Mouse (Mus musculus): ENCODE measurements around the gene Ugt1a6b. TPM values are rescaled to one million over a fixed set of nuclear protein-coding genes. Genes with fewer than 3 reads are reported as not detected.
"Not testable (repeated sequence)": the region's sequence is repeated elsewhere in the genome, so short reads cannot be mapped to it uniquely, and the experiment has no call there.

Gene Ugt1a6b
- polyA plus RNA-seq, 1 experiment = 8.5 TPM

DNA sequence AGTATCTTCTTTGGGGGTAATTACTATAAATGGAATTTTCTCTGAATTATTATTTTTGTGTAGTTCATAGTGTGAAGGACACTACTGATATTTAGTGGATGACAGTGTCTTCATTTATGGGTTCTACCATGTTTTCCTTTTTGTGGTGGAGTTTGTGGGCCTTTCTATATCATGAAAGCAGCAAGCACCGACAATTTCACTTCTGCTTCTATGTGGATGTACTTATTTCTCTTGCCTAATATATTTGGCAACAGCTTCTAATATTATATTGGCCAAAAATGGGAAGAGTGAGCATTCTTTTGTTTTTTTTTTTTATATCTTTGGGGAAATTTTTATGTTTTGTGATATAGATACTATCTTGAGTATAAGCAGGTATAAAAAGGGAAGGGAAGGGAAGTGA, 21.4 kb upstream of the Ugt1a6b start:
- Histone ChIP-seq H3K4me1 (ENCODE audit: control insufficient read depth, insufficient read depth, low read length) (no peaks in the 10 kb centered on the region), H3K27ac (ENCODE audit: insufficient read depth, low read depth, low read length) (no peak overlapping the region), H3K27me3 (replicated peaks; ENCODE audit: control insufficient read depth, insufficient read depth, low read length) (no peaks in the 10 kb centered on the region), H3K4me3 (ENCODE audit: insufficient read depth, low read depth, low read length) (no peak overlapping the region), H3K36me3 (ENCODE audit: control insufficient read depth, insufficient read depth, low read length) (no peaks in the 10 kb centered on the region)
- WGBS = 92% methylated on average over 1 of the region's 1 CpGs
- TF ChIP-seq CTCF (conservative IDR thresholded peaks at IDR 0.05; ENCODE audit: insufficient read depth, insufficient read length, low read depth, low read length) (no peak), POLR2A (IDR thresholded peaks at IDR 0.05; ENCODE audit: low read depth, low read length) (no peak)
- no peak for DNase-seq

DNA sequence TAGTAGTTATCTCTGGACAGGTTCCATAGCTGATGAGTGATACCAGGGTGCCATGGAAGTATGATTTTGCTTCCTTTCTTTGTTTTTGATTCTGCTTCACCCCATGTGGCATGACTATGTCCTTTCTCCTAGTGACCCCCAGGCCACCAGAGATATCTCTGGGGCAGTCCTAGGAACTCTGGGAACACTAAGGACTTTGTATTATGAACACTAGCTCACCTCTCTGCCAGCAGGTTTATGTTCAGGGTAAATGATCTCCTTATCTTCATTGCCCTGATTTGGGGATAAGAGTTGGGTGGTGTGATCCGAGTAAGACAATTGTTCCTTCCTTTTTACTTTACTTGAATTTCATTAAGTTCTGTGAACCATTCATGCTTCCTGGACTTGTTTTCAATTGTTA, 16.9 kb upstream of the Ugt1a6b start:
- no peaks in the 10 kb centered on the region for H3K4me1 ChIP-seq (ENCODE audit: control insufficient read depth, insufficient read depth, low read length)
- H3K27me3 ChIP-seq (replicated peaks; ENCODE audit: control insufficient read depth, insufficient read depth, low read length) = no peaks in the 10 kb centered on the region
- no peaks in the 10 kb centered on the region for H3K36me3 ChIP-seq (ENCODE audit: control insufficient read depth, insufficient read depth, low read length)
- no peak for DNase-seq
- 75% methylated on average over 1 of the region's 1 CpGs for WGBS
- H3K4me3 ChIP-seq (ENCODE audit: insufficient read depth, low read depth, low read length) = no peak overlapping the region
- TF ChIP-seq POLR2A (IDR thresholded peaks at IDR 0.05; ENCODE audit: low read depth, low read length) = no peak
- no peak for TF ChIP-seq CTCF (conservative IDR thresholded peaks at IDR 0.05; ENCODE audit: insufficient read depth, insufficient read length, low read depth, low read length)
- no peak overlapping the region for H3K27ac ChIP-seq (ENCODE audit: insufficient read depth, low read depth, low read length)

DNA sequence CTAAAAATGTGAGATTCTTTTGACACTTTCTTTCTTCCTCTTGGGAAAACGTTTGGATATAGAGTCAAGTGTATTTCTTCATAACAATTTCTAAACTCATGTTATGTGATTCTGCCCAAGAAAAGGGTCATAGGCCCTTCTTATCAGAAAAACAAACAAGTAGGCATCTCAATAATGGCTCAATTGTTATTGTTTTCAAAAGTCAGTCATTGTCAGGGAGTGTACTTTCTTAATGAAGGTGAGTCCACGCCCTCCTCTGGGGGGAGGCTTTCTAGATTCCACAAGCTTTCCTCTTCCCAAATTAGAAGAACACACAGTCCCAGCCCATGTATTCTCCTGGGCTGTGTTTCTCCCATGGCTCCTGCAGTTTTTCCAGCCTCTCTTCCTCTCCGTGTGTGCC, 15.5 kb upstream of the Ugt1a6b start, which contains the start of gene Ugt1a8:
Gene Ugt1a8, plus strand, starts transcription at position 301 of the 400 bp plus-strand sequence.
- Histone ChIP-seq H3K36me3 (ENCODE audit: control insufficient read depth, insufficient read depth, low read length) (no peaks in the 10 kb centered on the region), H3K27ac (ENCODE audit: insufficient read depth, low read depth, low read length) (no peak within 1 kb of the TSS), H3K4me3 (ENCODE audit: insufficient read depth, low read depth, low read length) (no peak within 1 kb of the TSS), H3K27me3 (replicated peaks; ENCODE audit: control insufficient read depth, insufficient read depth, low read length) (no peaks in the 10 kb centered on the region), H3K4me1 (ENCODE audit: control insufficient read depth, insufficient read depth, low read length) (no peaks in the 10 kb centered on the region)
- TF ChIP-seq POLR2A (IDR thresholded peaks at IDR 0.05; ENCODE audit: low read depth, low read length) = no peak
- TF ChIP-seq CTCF (conservative IDR thresholded peaks at IDR 0.05; ENCODE audit: insufficient read depth, insufficient read length, low read depth, low read length) = no peak
- DNase-seq = no peak
- 76% methylated on average over 3 of the region's 3 CpGs for WGBS

DNA sequence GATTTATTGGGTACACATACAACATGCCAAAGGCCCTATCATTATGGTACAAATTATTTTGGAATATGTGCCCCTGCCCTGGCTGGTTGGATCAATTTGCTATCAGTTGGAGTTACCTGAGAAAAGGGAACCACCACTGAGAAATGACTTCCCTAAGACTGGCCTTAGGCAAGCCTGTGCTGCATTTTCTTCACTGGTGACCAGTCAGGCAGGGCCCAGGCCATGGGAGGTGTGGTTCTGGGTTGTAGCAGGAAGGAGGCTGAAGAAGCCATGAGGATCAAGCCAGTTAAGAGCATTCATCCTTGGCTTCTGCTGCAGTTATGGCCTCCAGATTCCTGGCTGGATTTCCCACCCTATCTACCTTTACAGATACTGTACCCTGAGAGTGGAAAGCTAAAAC, 10.7 kb upstream of the Ugt1a6b start:
- no peak overlapping the region for H3K4me3 ChIP-seq (ENCODE audit: insufficient read depth, low read depth, low read length)
- no peak overlapping the region for H3K27ac ChIP-seq (ENCODE audit: insufficient read depth, low read depth, low read length)
- no peak for DNase-seq
- no peaks in the 10 kb centered on the region for H3K27me3 ChIP-seq (replicated peaks; ENCODE audit: control insufficient read depth, insufficient read depth, low read length)
- TF ChIP-seq CTCF (conservative IDR thresholded peaks at IDR 0.05; ENCODE audit: insufficient read depth, insufficient read length, low read depth, low read length) (no peak), POLR2A (IDR thresholded peaks at IDR 0.05; ENCODE audit: low read depth, low read length) (no peak)
- H3K4me1 ChIP-seq (ENCODE audit: control insufficient read depth, insufficient read depth, low read length) = no peaks in the 10 kb centered on the region; the same call in 1 of the 2 replicates
- no peaks in the 10 kb centered on the region for H3K36me3 ChIP-seq (ENCODE audit: control insufficient read depth, insufficient read depth, low read length)

DNA sequence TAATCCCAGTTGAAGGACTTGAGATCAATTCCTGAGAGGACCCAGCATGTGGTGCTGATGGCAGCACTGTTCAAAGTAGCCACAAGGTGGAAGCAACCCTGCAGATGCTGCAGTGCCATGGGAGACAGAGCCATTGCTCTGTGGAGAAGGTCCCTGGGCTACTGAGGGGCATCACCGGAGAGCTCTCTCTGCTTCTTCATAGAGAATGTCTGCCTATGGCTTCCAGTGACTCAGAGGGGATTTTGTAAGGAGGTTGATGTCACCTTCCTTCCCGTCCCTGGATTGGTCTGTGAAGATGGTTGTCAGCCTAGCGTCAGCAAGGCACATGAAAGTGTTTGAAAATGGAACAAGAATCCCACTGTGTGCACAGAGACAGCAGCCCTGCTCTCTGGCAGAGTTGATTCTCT, 8.8 kb upstream of the Ugt1a6b start:
- WGBS = 42% methylated on average over 3 of the region's 3 CpGs
- H3K27ac ChIP-seq (ENCODE audit: insufficient read depth, low read depth, low read length) = not testable (repeated sequence)

DNA sequence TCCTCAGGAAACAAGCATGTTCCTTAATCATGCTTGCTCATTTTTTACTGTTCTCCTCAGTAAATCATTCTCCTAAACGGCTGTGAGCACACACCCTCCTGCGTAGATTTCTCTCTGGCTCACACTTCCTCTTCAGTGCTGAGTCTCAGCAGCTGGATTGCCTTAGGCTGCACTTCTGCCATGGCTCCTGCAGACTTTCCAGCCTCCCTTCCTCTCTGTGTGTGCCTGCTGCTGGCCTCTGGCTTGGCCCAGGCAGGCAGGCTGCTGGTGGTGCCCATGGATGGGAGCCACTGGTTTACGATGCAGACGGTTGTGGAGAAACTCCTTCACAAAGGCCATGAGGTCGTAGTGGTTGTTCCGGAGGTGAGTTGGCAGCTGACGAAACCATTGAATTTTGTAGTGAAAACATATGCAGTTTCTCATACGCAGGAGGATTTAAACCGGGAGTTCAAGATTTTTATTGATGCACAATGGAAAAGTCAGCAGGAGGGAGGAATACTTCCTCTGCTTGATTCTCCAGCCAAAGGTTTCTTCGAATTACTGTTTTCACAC, 8.0 kb upstream of the Ugt1a6b start, which contains the start of gene Ugt1a7c:
Gene Ugt1a7c, plus strand, starts transcription at position 122 of the 552 bp plus-strand sequence.
- Histone ChIP-seq H3K4me3 (ENCODE audit: insufficient read depth, low read depth, low read length) (peak within 1 kb of the TSS; percentile 77), H3K27me3 (replicated peaks; ENCODE audit: control insufficient read depth, insufficient read depth, low read length) (no peaks in the 10 kb centered on the region), H3K27ac (ENCODE audit: insufficient read depth, low read depth, low read length) (peak within 1 kb of the TSS; percentile 69), H3K4me1 (ENCODE audit: control insufficient read depth, insufficient read depth, low read length) (no peaks in the 10 kb centered on the region; the same call in 1 of the 2 replicates), H3K36me3 (ENCODE audit: control insufficient read depth, insufficient read depth, low read length) (no peaks in the 10 kb centered on the region)
- WGBS = 7% methylated on average over 10 of the region's 10 CpGs
- TF ChIP-seq CTCF (conservative IDR thresholded peaks at IDR 0.05; ENCODE audit: insufficient read depth, insufficient read length, low read depth, low read length) (no peak), POLR2A (IDR thresholded peaks at IDR 0.05; ENCODE audit: low read depth, low read length) (no peak)
- DNase-seq = peak; percentile 72

More for the DNA sequence above, 8.8 kb upstream of the Ugt1a6b start:
- H3K4me1 ChIP-seq (ENCODE audit: control insufficient read depth, insufficient read depth, low read length); H3K36me3 ChIP-seq (ENCODE audit: control insufficient read depth, insufficient read depth, low read length); H3K27me3 ChIP-seq (replicated peaks; ENCODE audit: control insufficient read depth, insufficient read depth, low read length); H3K4me3 ChIP-seq (ENCODE audit: insufficient read depth, low read depth, low read length): not testable (repeated sequence)
- TF ChIP-seq CTCF (conservative IDR thresholded peaks at IDR 0.05; ENCODE audit: insufficient read depth, insufficient read length, low read depth, low read length) = peak; percentile 47
- DNase-seq = peak; percentile 57

DNA sequence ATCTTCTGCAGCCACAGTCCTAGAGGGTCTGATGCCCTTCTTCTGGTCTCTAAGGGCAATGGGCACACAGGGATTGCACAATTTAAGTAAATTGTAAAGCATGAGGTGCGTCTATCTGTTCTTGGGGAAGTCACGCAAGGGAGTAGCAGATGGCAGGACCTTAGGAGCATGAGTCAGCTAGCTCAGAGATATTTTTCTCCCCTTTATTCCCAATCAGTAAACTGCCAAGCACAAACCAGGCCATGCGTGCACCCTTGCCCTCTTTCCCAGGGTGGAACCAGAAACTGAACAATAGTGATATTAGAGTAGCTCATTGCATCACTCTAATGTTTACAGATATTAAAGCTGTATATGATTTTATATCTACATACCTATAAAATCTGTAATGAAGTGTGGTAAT, 4.5 kb upstream of the Ugt1a6b start:
- not testable (repeated sequence) for H3K4me3 ChIP-seq (ENCODE audit: insufficient read depth, low read depth, low read length); H3K27me3 ChIP-seq (replicated peaks; ENCODE audit: control insufficient read depth, insufficient read depth, low read length); DNase-seq; H3K4me1 ChIP-seq (ENCODE audit: control insufficient read depth, insufficient read depth, low read length); H3K36me3 ChIP-seq (ENCODE audit: control insufficient read depth, insufficient read depth, low read length); H3K27ac ChIP-seq (ENCODE audit: insufficient read depth, low read depth, low read length)
- WGBS = 78% methylated on average over 3 of the region's 3 CpGs

DNA sequence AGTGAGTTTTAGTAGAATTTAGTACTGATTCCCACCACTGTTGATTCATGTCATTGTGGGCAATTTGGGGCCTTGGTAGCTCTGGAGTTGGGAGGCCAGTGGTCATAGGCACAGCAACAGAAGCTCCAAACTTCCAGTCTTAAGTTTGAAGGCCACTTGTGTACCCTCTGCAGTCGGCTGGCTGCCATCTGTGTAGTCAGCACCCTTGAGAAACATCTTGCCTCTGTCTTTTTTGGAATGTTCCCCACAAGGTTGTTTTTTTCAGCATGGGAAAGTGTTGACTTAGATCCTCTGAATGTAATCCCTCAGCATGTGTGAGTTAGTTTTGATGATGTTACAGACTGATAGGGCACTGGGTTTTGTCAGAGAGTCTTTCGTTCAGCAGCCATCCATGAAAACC, 3.4 kb upstream of the Ugt1a6b start:
- WGBS = 67% methylated on average over 2 of the region's 2 CpGs
- not testable (repeated sequence) for H3K36me3 ChIP-seq (ENCODE audit: control insufficient read depth, insufficient read depth, low read length); H3K4me3 ChIP-seq (ENCODE audit: insufficient read depth, low read depth, low read length); H3K27ac ChIP-seq (ENCODE audit: insufficient read depth, low read depth, low read length); DNase-seq; H3K27me3 ChIP-seq (replicated peaks; ENCODE audit: control insufficient read depth, insufficient read depth, low read length); H3K4me1 ChIP-seq (ENCODE audit: control insufficient read depth, insufficient read depth, low read length)

DNA sequence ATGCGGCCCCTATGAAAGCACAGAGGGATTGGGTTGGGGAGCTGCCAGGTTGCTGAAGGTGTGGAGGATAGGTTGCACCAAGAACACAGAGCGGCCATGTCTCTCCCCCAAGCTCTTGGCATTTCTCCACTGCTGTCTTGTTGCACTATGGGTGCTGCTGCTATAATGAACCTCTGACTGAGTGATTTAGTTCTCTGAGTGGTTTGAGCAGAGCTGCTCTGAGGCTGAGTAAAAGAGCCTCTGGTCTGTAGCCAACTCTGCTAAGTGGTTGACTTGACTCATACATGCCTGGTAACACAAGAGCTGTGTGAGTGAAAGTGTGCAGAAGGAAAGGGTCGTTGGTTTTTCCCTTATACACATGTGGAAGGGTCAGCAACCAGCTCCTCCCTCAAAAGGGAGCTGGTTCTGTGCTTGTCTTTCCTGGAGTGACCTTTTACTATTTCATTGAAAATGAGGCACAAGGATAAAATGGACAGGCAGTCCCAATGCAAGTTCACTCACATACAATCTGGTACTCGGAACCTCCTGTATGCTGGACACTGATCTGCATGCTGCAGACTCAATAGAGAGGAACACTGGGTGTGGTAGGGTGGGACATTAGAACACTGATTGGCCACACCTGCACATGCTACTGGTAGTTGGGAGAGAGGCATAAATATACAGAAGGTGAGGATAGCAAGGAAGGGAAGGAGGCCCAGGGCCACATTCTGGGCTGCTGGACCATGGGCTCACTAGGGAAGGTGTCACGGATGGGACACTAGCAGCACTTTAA, 831 bp downstream of the Ugt1a6b start:
- not testable (repeated sequence) for H3K27ac ChIP-seq (ENCODE audit: insufficient read depth, low read depth, low read length); H3K36me3 ChIP-seq (ENCODE audit: control insufficient read depth, insufficient read depth, low read length); H3K27me3 ChIP-seq (replicated peaks; ENCODE audit: control insufficient read depth, insufficient read depth, low read length); DNase-seq; H3K4me3 ChIP-seq (ENCODE audit: insufficient read depth, low read depth, low read length)
- WGBS = 79% methylated on average over 5 of the region's 5 CpGs
- peaks cover 13% of the 10 kb centered on the region; the same call in 1 of the 2 replicates for H3K4me1 ChIP-seq (ENCODE audit: control insufficient read depth, insufficient read depth, low read length)
